Mouse (Mus musculus) C2C12 (cell line): ENCODE measurements around the gene Gatad2a.

ENCODE experiments used
- MAX ChIP-seq: IDR thresholded peaks from one replicate; pipeline ENCODE4 v1.6.1; 2011; ENCODE audit warnings: mild to moderate bottlenecking, control low read depth
- MYOG ChIP-seq: IDR thresholded peaks from one replicate; pipeline ENCODE4 v1.6.1; 2011; ENCODE audit not compliant: control insufficient read depth, insufficient read length; ENCODE audit errors: extremely low read depth

DNA sequence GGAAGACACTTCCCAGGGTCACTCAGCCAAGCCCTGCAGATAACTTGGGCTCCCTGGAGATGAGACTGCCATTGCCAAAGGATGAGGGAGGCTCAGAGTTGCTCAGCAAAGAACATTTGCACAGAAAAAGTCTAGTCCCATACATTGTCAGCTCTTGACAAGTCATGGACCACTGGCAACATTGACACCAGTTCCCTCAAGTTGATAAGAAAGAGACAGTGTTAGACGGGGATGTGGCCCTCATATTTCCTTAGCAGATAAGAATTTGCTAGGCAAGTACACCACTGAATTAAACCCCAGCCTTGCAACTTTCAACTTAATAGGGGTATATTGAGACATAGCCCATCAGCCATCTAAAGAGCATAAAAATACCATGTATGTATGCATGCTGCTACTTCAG, 72.2 kb downstream of the Gatad2a start:
- no peak for TF ChIP-seq MYOG
- no peak for TF ChIP-seq MAX
